Mouse (Mus musculus): Measurements from ENCODE around the gene Sgtb.

Sgtb gene

GRCm38 (mm10) chr13:104109816-104110521 is 428 bp downstream of the Sgtb start:
- in situ Hi-C loops (cut with MboI, MseI) = no loop called here

GRCm38 (mm10) chr13:104110526-104110925 is 985 bp downstream of the Sgtb start:
- in situ Hi-C loops (cut with MboI, MseI) = no loop called here

- in situ Hi-C loops (cut with MboI, MseI) = no loop called here
Observed at GRCm38 (mm10) chr13:104112266-104112900, 2.8 kb downstream of the Sgtb start.

GRCm38 (mm10) chr13:104113782-104114181 is 4.2 kb downstream of the Sgtb start:
- in situ Hi-C loops (cut with MboI, MseI) = no loop called here

- in situ Hi-C loops (cut with MboI, MseI) = no loop called here
Observed at GRCm38 (mm10) chr13:104114827-104115226, 5.3 kb downstream of the Sgtb start.

- in situ Hi-C loops (cut with MboI, MseI) = no loop called here
Observed at GRCm38 (mm10) chr13:104122078-104122840, 12.7 kb downstream of the Sgtb start.

GRCm38 (mm10) chr13:104123662-104124381 is 14.3 kb downstream of the Sgtb start:
- in situ Hi-C loops (cut with MboI, MseI) = no loop called here

GRCm38 (mm10) chr13:104132561-104132960 is 23.0 kb downstream of the Sgtb start:
- in situ Hi-C loops (cut with MboI, MseI) = no loop called here

GRCm38 (mm10) chr13:104134510-104135085 is 25.1 kb downstream of the Sgtb start:
- in situ Hi-C loops (cut with MboI, MseI) = no loop called here

- in situ Hi-C loops (cut with MboI, MseI) = no loop called here
Observed at GRCm38 (mm10) chr13:104139369-104140209, 30.0 kb downstream of the Sgtb start.

GRCm38 (mm10) chr13:104144871-104145270 is 35.3 kb downstream of the Sgtb start:
- in situ Hi-C loops (cut with MboI, MseI) = no loop called here

- in situ Hi-C loops (cut with MboI, MseI) = no loop called here
Observed at GRCm38 (mm10) chr13:104145646-104146045, 36.1 kb downstream of the Sgtb start.

- in situ Hi-C loops (cut with MboI, MseI) = no loop called here
Observed at GRCm38 (mm10) chr13:104154180-104154579, 44.6 kb downstream of the Sgtb start.

- in situ Hi-C loops (cut with MboI, MseI) = no loop called here
Observed at GRCm38 (mm10) chr13:104155106-104155505, 45.6 kb downstream of the Sgtb start.

GRCm38 (mm10) chr13:104155686-104156085 is 46.1 kb downstream of the Sgtb start:
- in situ Hi-C loops (cut with MboI, MseI) = no loop called here

- in situ Hi-C loops (cut with MboI, MseI) = no loop called here
Observed at GRCm38 (mm10) chr13:104171711-104172110, 62.2 kb downstream of the Sgtb start.

GRCm38 (mm10) chr13:104172498-104172897 is 63.0 kb downstream of the Sgtb start:
- in situ Hi-C loops (cut with MboI, MseI) = no loop called here

GRCm38 (mm10) chr13:104176874-104177273 is 67.3 kb downstream of the Sgtb start:
- in situ Hi-C loops (cut with MboI, MseI) = loop anchor here (5.0 kb wide), 1 partner anchor 45 kb away; no protein-coding TSS in a partner anchor

GRCm38 (mm10) chr13:104177796-104178649 is 68.5 kb downstream of the Sgtb start, which contains the start of gene Trappc13:
Gene Trappc13 (minus strand): TSS chr13:104178469.
- in situ Hi-C loops (cut with MboI, MseI) = loop anchor here (5.0 kb wide), 1 partner anchor 44 kb away; no protein-coding TSS in a partner anchor
